Mouse (Mus musculus) lung, postnatal 0 days (tissue): ENCODE measurements around the gene Intu.

ENCODE experiments used
- CTCF ChIP-seq: IDR thresholded peaks from 2 replicates; pipeline ENCODE4 v1.5.1; 2016; ENCODE audit warnings: antibody characterized with exemption, mild to moderate bottlenecking
- EP300 ChIP-seq: IDR thresholded peaks from 2 replicates; pipeline ENCODE4 v1.6.1; 2016; ENCODE audit warnings: antibody characterized with exemption, mild to moderate bottlenecking, control low read depth

GRCm38 (mm10) chr3:40654028-40654427 is 122.9 kb downstream of the Intu start:
- TF ChIP-seq CTCF (no peak), EP300 (no peak)
